Mouse (Mus musculus) lung, postnatal 10 days (tissue): ENCODE results near the gene Trim2.

Experiments used
- DNase-seq: peaks from one replicate; pipeline ENCODE4 v3.0.0; 2021

Gene Trim2

GRCm38 (mm10) chr3:84181717-84182116 is 125.0 kb downstream of the Trim2 start:
- no peak for DNase-seq

- no peak for DNase-seq
Observed at GRCm38 (mm10) chr3:84181102-84181501, 125.6 kb downstream of the Trim2 start.

- no peak for DNase-seq
Observed at GRCm38 (mm10) chr3:84180304-84180703, 126.4 kb downstream of the Trim2 start.

- no peak for DNase-seq
Observed at GRCm38 (mm10) chr3:84177834-84178233, 128.8 kb downstream of the Trim2 start.

GRCm38 (mm10) chr3:84175337-84176315 is 131.1 kb downstream of the Trim2 start:
- peak; percentile 88 for DNase-seq

- no peak for DNase-seq
Observed at GRCm38 (mm10) chr3:84173581-84174154, 133.0 kb downstream of the Trim2 start, which contains the start of gene Gm6525. Gm6525 (plus strand) TSS chr3:84174104.

- no peak for DNase-seq
Observed at GRCm38 (mm10) chr3:84172406-84172805, 134.3 kb downstream of the Trim2 start.

- DNase-seq = no peak
Observed at GRCm38 (mm10) chr3:84169393-84170005, 137.2 kb downstream of the Trim2 start.

- no peak for DNase-seq
Observed at GRCm38 (mm10) chr3:84168943-84169342, 137.7 kb downstream of the Trim2 start.

GRCm38 (mm10) chr3:84166073-84166472 is 140.6 kb downstream of the Trim2 start:
- DNase-seq = no peak

- no peak for DNase-seq
Observed at GRCm38 (mm10) chr3:84165391-84165790, 141.3 kb downstream of the Trim2 start.

GRCm38 (mm10) chr3:84157559-84158350 is 148.9 kb downstream of the Trim2 start:
- DNase-seq = no peak

GRCm38 (mm10) chr3:84157011-84157410 is 149.7 kb downstream of the Trim2 start:
- DNase-seq = no peak

- DNase-seq = no peak
Observed at GRCm38 (mm10) chr3:84156105-84156504, 150.6 kb downstream of the Trim2 start.

- DNase-seq = peak; percentile 98
Observed at GRCm38 (mm10) chr3:84155558-84156006, 151.1 kb downstream of the Trim2 start, which contains the start of gene Mnd1. Mnd1 (minus strand) TSS chr3:84155786.

GRCm38 (mm10) chr3:84155146-84155545 is 151.5 kb downstream of the Trim2 start:
- no peak for DNase-seq

GRCm38 (mm10) chr3:84154721-84155141 is 151.9 kb downstream of the Trim2 start:
- no peak for DNase-seq

GRCm38 (mm10) chr3:84149831-84150230 is 156.8 kb downstream of the Trim2 start:
- DNase-seq = no peak

GRCm38 (mm10) chr3:84140947-84141346 is 165.7 kb downstream of the Trim2 start:
- DNase-seq = no peak

GRCm38 (mm10) chr3:84136509-84136908 is 170.2 kb downstream of the Trim2 start:
- DNase-seq = no peak

- DNase-seq = no peak
Observed at GRCm38 (mm10) chr3:84135933-84136332, 170.7 kb downstream of the Trim2 start.

- DNase-seq = peak; percentile 55
Observed at GRCm38 (mm10) chr3:84135387-84135786, 171.3 kb downstream of the Trim2 start.

GRCm38 (mm10) chr3:84131369-84131768 is 175.3 kb downstream of the Trim2 start:
- no peak for DNase-seq
